Mouse (Mus musculus) lung, postnatal 14 days (tissue): ENCODE measurements around the gene Eri2.

Experiments
- DNase-seq: peaks from one replicate; pipeline ENCODE4 v3.0.0; 2021

The Eri2 gene

GRCm38 (mm10) chr7:119793586-119794250, at the start of gene Eri2, which contains the start of gene Rexo5:
Gene Eri2, minus strand, starts transcription at chr7:119794058.
Gene Rexo5, plus strand, starts transcription at chr7:119794006.
- peak; percentile 88 for DNase-seq

- DNase-seq: no peak
These were observed 48.1 kb upstream of the Eri2 start for GRCm38 (mm10) chr7:119841820-119842449.

GRCm38 (mm10) chr7:119835996-119836777, 42.3 kb upstream of the Eri2 start:
- DNase-seq: no peak

- DNase-seq: no peak
These were observed 41.5 kb upstream of the Eri2 start for GRCm38 (mm10) chr7:119835371-119835770.

- no peak for DNase-seq
These were observed 14.9 kb upstream of the Eri2 start for GRCm38 (mm10) chr7:119808723-119809122.

GRCm38 (mm10) chr7:119807396-119807795, 13.5 kb upstream of the Eri2 start:
- DNase-seq: no peak

GRCm38 (mm10) chr7:119800991-119801390, 7.1 kb upstream of the Eri2 start:
- no peak for DNase-seq

- no peak for DNase-seq
These were observed 6.6 kb upstream of the Eri2 start for GRCm38 (mm10) chr7:119800488-119800887.

- no peak for DNase-seq
These were observed 1.5 kb upstream of the Eri2 start for GRCm38 (mm10) chr7:119795311-119795710.

GRCm38 (mm10) chr7:119794251-119794638, 387 bp upstream of the Eri2 start:
- DNase-seq: no peak

- no peak for DNase-seq
These were observed 4.8 kb downstream of the Eri2 start for GRCm38 (mm10) chr7:119789024-119789423.

- DNase-seq: no peak
These were observed 8.9 kb downstream of the Eri2 start for GRCm38 (mm10) chr7:119784908-119785307.

- no peak for DNase-seq
These were observed 10.4 kb downstream of the Eri2 start for GRCm38 (mm10) chr7:119783453-119783852.

- no peak for DNase-seq
These were observed 24.0 kb downstream of the Eri2 start for GRCm38 (mm10) chr7:119769895-119770294.

GRCm38 (mm10) chr7:119766996-119767395, 26.9 kb downstream of the Eri2 start:
- no peak for DNase-seq

- DNase-seq: no peak
These were observed 29.5 kb downstream of the Eri2 start for GRCm38 (mm10) chr7:119764377-119764776.

- DNase-seq: no peak
These were observed 31.6 kb downstream of the Eri2 start for GRCm38 (mm10) chr7:119762166-119762697.

- no peak for DNase-seq
These were observed 33.3 kb downstream of the Eri2 start, which contains the start of gene Acsm3 for GRCm38 (mm10) chr7:119760527-119760951. Gene Acsm3, plus strand, starts transcription at chr7:119760923.

- no peak for DNase-seq
These were observed 40.2 kb downstream of the Eri2 start for GRCm38 (mm10) chr7:119753696-119754095.

- no peak for DNase-seq
These were observed 43.9 kb downstream of the Eri2 start for GRCm38 (mm10) chr7:119749942-119750341.

- no peak for DNase-seq
These were observed 45.1 kb downstream of the Eri2 start for GRCm38 (mm10) chr7:119748761-119749160.

- no peak for DNase-seq
These were observed 48.0 kb downstream of the Eri2 start for GRCm38 (mm10) chr7:119745869-119746268.

GRCm38 (mm10) chr7:119744321-119744720, 49.5 kb downstream of the Eri2 start:
- no peak for DNase-seq
